Mouse (Mus musculus): ENCODE measurements at regions not wholly inside any gene's neighbourhood (a gene's known extent, or its start where the extent isn't known, plus 50 kb on each side); places are given as distances from the start of the nearest gene placed in this dataset.

DNA sequence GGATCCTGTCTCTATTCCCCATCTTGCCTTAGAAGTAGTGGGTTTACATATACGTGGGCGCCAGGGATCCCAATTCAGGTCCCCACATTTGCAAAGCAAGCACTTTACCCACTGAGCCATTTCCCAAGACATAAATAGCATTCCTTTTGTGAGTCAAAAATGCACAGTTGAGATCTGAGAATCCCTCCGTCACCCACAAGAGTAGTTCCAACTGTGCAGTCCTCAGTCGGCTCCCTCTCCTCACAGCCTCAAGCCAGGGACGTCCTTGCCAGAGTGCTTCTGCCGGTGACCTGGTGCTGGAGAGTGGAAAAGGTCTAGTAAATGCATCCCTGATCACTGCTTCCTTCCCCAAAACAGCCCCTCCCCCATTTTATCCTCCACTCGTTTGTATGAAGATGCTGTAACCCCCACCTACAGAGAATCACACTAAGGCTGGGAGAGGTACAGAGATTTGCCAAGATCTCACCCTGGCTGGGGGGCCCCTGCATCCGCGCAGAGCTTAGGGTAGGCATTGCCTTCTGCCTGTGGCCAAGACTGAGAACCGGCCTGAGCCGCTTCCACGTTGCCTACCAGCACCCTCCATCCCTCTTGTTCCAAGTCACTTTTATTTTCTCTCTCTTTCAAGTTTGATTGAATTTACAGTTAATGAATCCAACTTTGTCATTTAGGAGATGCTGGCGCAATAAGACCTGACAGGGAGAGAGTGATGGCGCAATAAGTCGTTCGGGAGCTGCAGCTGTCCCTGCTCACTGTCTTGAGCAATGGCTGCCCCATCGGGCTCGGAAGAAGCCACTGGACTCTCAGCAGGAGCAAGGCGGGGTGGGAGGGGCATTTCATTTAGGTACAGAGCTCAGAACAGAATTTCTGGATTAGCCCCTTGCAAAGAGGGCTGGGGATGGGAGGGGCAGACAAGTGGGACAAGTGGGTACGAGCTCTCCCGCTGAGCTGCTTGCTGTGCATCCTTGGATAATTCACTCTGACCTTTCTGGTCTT lies 74.5 kb upstream of the Zfp618 start:
- Histone ChIP-seq H3K4me1 (ENCODE audit: control insufficient read depth, insufficient read depth) (no peaks in the 10 kb centered on the region), H3K9ac (replicated peaks; ENCODE audit: low read depth, low read length) (no peak overlapping the region), H3K27ac (ENCODE audit: low read depth) (no peak overlapping the region), H3K9me3 (replicated peaks; ENCODE audit: control insufficient read depth, low read length) (no peaks in the 10 kb centered on the region), H3K27me3 (ENCODE audit: control insufficient read depth, insufficient read depth, low read length) (0 out of 2 replicates have a peak, but pooled peaks cover 12% of the 10 kb centered on the region), H3K36me3 (replicated peaks; ENCODE audit: control insufficient read depth, insufficient read depth, low read length) (no peaks in the 10 kb centered on the region), H3K4me2 (ENCODE audit: low read depth, low read length) (no peak overlapping the region), H3K4me3 (ENCODE audit: low read depth, low read length) (no peak overlapping the region)
- ATAC-seq (ENCODE audit: insufficient read depth, low read depth) (no peak), DNase-seq (ENCODE audit: low spot score) (no peak)
- WGBS: 42% methylated on average over 21 of the region's 21 CpGs
- no peak for TF ChIP-seq EP300 (IDR thresholded peaks at IDR 0.05; ENCODE audit: low read depth)
- no peak for TF ChIP-seq CTCF (IDR thresholded peaks at IDR 0.05; ENCODE audit: low read depth)

DNA sequence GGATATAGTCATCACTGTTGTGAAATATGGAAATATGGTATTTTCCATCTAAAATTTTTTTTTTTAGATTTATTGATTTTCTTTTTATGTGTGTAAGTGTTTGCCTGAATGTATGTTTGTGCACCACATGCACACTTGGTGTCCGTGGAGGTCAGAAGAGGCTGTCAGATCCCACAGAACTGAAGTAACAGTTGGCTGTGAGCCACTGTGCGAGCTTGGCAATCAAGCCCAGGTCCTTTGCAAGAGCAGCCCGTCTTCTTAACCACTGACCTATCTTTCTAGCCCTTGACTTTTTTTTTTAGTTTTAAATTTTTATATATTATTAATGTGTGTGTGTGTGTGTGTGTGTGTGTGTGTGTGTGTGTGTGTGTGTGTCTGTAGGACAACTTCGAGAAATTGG lies 52.5 kb upstream of the Zfp618 start:
- H3K9ac ChIP-seq (replicated peaks; ENCODE audit: low read depth, low read length): no peak overlapping the region
- ATAC-seq (ENCODE audit: insufficient read depth, low read depth) (no peak), DNase-seq (ENCODE audit: low spot score) (no peak)
- no peaks in the 10 kb centered on the region for H3K27me3 ChIP-seq (ENCODE audit: control insufficient read depth, insufficient read depth, low read length)
- 43% methylated on average over 4 of the region's 4 CpGs for WGBS
- H3K4me3 ChIP-seq (ENCODE audit: low read depth, low read length): no peak overlapping the region
- no peaks in the 10 kb centered on the region for H3K4me1 ChIP-seq (ENCODE audit: control insufficient read depth, insufficient read depth)
- H3K27ac ChIP-seq (ENCODE audit: low read depth): no peak overlapping the region
- H3K4me2 ChIP-seq (ENCODE audit: low read depth, low read length): no peak overlapping the region
- no peaks in the 10 kb centered on the region for H3K36me3 ChIP-seq (replicated peaks; ENCODE audit: control insufficient read depth, insufficient read depth, low read length)
- no peak for TF ChIP-seq CTCF (IDR thresholded peaks at IDR 0.05; ENCODE audit: low read depth)
- no peak for TF ChIP-seq EP300 (IDR thresholded peaks at IDR 0.05; ENCODE audit: low read depth)
- 0 out of 2 replicates have a peak, but pooled peaks cover 8% of the 10 kb centered on the region for H3K9me3 ChIP-seq (replicated peaks; ENCODE audit: control insufficient read depth, low read length)
